Mouse (Mus musculus) mouse embryonic stem cell (cell line): Measurements from ENCODE around the gene Slc2a3.

Experiments used
- in situ Hi-C, 2 experiments: fragments of 300-500 bp; cut with MboI; formaldehyde crosslinking; loops; 1 replicate in 1 of 2; 3 replicates in 1 of 2; pipeline ENCODE4 v1.14.3; 2019 to 2020; ENCODE audit warnings: low sequenced_read_pairs in 2 of 2, low pct_unique_long_range_greater_than_20kb in 1 of 2, mixed read lengths in 1 of 2; ENCODE audit not compliant: unreplicated experiment in 1 of 2

Slc2a3 gene

DNA sequence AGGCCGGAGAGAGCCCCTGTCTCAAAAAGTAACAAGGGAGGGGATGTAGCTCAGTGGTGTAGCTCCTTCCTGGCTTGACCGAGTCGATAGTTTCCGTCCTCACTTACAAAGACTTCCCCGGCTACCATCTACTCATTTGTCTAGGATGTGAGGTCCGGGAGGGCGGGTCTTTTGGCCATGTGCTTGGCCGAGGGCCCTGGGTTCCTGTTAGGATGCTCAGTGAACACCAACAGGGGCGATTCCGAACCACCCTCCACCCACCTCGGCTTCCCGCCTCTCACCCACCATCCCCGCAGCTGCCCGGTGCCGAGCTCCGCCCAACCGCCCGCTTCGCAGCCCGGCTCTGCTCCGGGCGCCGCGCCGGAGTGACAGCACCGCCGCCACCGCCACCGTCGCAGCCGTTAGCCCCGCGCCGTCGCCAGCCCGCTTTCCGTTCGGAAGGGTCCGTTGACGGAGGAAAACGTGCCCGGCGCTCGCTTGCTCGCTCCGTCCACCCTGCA, at the start of gene Slc2a3:
TSS of gene Slc2a3 (minus strand) at position 340 of the 500 bp plus-strand sequence.
- in situ Hi-C loops: no loop called here

DNA sequence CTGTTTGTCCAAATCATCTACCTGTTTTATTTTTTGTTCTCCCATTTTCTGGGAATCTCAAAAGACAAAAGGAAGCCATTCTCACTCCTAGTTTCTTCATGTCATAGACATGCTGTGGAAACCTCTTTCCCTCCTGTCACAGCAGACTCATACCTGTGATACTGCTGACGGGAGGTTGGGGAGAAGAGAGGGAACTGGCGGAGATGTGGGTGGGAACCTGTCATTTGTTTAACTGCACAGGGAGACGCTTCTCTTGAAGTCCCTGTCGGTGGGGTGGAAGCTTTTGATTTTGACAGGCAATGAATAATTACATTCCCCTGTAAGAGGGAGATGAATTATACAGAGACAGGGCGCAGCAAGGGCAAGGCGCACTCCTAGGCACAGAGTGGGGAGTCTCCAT, 42.3 kb upstream of the Slc2a3 start:
- in situ Hi-C loops: no loop called here

DNA sequence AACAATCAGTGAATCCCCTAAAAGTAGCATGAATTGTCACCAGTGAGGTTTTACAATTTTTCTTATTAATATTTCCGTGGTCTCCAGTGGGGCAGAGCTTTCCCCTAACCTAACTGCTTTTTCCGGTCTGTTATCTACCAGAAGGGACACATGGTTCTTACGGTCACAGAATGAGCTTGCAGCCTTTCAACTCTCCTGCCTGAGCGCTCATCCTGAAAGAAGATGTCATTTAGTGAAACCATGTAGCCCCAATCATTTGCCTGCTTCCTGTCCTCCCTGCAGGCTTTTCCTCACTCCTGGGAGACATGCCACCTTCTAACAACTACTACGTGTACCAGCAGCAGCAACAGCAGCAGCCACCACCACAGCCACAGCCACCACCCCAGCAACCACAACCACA, 36.1 kb upstream of the Slc2a3 start:
- in situ Hi-C loops: no loop called here

DNA sequence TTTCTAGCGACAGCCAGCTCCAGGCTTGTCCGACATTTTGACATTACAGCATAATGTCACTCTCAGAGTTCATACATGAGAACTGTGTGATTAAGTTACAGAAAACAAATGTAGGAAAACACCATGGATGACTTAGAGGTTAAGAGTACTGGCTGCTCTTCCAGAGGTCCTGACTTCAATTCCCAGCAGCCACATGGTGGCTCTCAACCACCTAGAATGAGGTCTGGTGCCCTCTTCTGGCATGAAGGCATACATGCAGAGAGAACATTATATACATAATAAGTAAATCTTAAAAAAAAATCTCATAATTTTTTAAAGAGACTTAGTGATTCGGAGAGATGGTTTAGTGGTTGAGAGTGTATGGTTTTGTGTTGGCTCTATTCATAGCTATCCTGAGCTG, 35.5 kb upstream of the Slc2a3 start:
- in situ Hi-C loops: no loop called here

DNA sequence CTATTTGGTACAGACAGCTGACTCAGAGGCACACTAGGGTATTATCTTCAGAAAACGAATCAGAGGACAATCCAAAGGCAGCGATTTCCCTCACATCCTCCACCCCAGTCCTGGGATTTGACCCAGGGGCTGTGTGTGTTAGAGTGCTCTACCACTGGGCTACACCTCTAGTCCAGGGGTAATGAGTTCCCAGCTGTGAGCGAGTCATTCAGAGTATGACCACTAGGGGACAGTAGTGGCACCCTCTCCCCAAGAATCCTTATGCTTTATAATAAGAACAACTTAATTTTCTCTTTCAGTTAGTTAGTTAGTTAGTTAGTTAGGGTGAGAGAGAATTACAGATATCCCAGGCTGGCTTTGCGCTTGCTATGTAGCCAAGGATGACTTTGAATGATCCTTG, 32.9 kb upstream of the Slc2a3 start:
- in situ Hi-C loops: no loop called here

DNA sequence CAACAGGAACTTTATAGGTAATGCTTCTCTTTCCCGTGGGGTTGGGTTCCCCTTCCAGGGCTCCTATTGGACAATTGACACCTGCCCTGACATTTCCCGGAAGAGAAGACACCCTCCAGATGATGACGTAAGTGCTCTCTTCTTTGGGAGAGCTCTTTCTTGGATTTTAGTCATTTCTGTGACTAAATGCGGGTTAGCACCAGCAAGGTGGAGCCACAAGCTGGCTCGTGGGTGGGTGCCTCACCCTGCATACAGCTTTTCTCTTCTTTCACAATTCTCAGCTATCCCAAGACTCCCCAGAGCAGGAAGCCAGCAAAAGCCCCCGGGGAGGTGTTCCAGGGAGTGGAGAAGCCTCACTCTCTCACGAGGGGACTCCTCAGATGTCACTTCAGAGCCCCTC, 31.4 kb upstream of the Slc2a3 start:
- in situ Hi-C loops: no loop called here

DNA sequence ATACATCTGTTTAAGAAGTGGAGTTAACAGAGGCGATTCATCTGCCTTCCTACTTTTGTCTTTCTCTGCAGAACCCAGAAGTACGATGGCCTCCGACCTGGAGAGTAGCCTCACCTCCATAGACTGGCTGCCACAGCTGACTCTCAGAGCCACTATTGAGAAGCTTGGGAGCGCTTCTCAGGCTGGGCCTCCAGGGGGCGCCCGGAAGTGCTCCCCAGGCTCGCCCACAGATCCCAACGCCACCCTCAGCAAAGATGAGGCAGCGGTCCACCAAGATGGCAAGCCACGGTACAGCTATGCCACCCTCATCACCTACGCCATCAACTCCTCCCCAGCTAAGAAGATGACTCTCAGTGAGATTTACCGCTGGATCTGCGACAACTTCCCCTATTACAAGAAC, 26.6 kb upstream of the Slc2a3 start:
- in situ Hi-C loops: no loop called here

DNA sequence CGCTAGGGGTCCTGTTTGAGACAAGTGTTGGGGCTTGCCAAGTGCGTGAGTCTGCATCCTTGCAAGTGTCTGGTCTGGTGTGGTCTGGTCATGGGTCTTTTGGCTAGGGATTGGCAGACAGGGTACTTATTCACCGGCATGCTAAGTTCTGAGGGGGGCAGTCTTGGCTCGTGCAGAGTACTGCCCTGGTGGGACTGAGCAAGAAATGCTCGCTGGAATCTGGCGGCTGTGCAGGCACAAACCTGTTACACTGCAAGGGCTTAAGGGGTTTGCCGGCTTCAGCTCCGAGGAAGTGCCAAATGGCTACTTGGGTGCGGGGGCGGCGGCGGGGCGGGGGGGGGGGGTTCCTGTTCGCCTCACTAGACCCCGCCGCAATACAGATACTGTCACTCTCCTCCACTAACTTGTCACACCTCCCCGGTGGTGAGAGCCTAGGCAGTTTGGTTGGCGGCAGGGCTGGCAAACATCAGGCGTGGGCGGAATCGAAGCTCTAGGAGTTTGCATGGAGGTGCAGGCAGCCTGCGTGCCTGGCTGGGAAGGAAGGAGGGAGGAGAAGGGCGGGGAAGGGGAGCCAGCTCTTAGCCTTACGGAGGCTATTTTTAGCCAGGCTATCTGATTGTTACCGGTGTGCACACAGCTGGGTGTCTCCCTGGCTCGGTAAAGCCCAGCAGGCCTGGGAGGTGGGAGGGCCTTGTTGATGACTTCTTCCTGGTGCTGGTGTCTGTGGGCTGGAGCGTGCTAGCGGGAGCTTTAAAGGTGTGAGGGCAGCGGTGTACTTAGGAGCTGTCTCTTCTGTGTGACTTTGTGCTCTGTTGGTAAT, 24.7 kb upstream of the Slc2a3 start:
- in situ Hi-C loops: no loop called here

DNA sequence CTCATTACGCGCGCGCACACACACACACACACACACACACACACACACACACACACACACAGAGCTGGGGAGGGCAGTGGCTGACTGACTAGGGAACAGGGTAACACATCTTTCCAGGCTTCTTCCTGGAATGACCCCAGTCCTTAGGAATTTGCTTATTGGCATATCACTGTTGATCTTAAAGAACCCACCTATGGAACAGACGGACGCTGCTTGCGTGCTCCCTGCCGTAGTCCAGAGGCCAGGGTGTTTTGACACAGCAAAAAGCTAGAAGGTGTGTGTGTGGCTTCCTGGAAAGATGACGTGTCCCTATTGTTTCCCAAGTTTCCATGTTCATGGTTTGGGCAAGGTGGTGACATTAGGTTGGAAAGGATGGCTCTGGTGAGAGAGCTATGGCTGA, 23.7 kb upstream of the Slc2a3 start:
- in situ Hi-C loops: no loop called here

DNA sequence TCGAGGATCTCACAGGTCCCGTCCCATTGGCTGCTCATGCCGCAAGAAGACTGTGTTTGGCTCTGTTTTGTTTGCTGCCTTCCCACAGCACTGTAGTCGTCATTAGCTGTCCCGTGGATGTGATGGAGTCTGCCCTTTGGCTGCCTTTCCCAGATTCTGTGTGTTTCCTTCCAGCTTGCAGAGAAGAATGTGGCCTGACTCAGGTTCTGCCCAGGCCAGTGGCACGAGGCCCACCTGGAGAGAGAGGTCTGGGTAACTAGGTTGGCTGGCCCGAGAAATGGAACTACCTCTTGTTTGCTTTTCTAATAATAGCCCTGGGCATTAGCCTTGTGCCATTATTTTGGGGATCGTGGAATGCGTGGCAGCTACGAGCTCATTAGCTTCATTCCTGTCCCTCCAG, 22.6 kb upstream of the Slc2a3 start:
- in situ Hi-C loops: no loop called here

DNA sequence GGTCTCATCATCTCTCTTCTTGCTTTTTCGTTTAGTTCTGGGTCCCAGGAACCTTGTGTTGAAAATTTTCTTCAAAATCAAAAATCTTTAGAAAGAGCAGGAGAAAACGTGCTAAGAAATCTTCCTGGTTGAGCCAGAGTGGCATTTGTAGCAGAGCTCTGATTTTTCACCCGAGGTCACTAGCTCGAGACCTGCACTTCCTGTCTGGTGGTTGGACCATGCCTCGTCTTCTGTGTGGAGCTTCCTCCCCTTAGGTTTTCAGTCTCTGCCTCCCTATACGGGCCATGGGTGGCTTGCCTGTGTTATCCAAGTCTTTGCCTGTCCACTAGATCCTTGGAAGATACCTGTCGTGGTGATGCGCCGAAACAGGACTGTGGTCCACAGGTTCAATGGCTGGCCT, 20.4 kb upstream of the Slc2a3 start:
- in situ Hi-C loops: no loop called here

DNA sequence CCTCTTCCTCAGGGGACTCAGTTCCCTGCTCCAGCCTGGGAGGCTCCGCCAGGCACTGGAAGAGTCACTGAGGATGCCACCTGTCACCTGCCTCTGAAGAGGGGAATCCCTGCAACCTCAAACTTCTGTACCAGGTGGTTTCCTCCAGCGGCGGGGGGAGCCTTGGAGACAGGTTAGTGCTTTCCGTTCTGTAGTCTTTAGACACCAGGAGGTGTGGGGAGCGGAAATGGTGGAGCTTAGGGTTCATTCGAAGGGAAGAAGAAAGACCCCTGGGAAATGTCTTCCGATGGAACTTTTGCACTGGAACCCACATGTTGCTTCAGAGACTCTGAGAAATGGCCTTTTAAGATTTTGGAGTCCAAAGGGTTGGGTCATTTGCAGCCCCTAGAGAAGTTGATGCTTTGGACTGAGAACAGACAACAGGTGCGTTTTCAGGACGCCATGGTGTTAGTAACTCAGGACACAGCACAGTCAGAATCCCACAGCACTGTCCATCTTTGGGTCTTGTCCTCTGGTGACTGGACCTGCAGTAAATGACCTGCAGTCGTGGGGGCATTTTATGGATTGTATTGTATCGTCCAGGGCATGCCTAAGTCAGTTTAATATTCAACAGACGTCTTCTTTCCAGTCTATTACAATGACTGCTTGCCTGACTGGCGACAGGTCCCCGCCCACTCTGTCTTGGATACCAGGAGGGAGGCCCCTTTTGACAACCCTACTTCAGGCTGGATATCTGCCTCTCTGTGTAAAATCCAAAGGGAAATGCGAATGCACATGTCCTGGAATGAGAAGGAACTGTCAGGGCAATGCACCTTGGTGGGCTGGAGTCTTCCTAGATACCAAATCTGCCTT, 19.6 kb upstream of the Slc2a3 start:
- in situ Hi-C loops: no loop called here

DNA sequence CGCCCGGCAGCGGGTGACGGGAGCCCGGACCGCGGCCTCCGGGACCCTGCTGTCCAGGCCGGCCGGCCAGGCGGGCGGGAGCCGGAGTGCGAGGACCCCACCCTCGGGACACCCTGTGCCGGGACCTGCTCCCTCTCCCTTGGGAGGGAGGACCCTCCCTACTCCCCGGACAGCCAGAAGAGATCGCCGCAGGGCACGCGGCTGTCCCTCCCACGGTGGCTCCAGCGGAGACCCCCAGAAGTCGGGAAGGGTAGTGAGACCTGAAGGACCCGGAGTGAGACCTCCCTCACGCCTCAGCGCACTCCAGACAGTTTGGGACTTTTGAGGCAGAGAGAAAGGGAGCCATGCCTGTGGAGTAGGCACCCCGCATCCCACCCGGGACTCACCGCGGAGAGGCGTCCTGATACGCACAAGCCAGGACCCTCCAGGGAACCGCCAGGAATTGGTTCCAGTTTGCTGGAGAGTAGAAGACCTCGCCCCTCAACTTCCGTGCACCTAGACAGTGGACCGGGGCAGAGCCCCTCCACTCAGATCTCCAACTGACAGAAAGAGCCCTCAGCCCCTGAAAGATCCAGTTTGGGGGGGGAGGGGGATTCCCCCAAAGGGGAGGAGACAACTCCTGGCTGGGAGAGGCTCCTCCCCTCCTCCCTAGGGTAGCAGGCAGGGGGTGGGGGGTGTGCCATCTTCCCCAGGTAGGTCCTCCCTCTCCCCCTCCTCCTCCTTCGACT, 18.8 kb upstream of the Slc2a3 start:
- in situ Hi-C loops: no loop called here

DNA sequence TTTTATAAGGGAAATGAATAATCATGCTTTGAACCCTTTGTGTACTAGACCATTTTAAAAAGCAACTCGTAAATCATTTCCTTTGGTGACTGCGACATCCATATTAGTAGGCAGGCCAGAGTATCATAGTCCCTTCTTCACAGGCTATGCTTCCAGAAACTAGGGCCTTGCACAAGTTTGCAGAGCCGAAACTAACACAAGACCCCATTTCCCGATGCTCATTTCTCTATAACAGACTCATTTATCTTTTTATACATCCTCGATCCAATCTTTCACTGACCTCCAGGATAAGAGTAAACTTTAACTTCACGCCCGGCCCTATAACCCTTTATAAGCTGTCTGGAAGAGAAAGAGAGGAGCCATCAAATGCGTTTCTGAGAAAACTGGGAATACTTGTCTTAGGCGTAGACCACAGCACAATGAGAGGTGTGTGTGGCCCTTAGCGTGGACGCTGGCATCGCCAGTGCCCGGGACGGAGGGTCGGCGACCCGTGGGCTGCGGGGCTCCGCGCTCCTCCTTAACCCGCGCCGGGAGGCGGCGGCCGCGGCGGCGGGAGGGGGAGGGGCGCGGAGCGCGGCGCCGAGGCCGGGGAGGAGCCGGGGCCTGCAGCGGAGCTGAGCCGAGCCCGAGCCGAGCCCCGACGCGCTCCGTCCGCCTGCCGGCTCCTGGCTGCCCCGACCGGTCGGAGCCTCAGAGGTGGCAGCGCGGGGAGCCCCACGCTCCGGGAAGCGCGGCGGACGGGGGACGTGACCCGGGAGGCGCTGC, 18.0 kb upstream of the Slc2a3 start, which contains the start of gene Foxj2:
TSS of gene Foxj2 (plus strand) at position 609 of the 765 bp plus-strand sequence.
- in situ Hi-C loops: no loop called here

DNA sequence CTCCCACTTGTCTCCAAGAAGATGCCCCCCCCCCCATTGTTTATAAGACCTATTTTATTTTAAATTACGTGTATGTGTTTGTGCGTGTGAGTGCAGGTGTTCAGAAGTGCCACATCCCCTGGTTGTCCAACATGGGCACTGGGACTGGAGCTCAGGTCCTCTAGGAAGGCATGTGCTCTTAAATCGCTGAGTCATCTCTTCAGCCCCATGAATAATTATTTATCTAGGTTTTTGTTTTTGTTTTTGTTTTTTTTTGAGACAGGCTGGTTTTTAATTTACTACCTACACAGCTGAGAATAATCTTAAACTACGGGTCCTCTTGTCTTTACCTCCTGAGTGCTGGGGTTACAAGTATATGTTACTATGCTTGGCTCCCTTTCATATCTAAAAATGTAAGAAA, 12.2 kb upstream of the Slc2a3 start:
- in situ Hi-C loops: no loop called here

DNA sequence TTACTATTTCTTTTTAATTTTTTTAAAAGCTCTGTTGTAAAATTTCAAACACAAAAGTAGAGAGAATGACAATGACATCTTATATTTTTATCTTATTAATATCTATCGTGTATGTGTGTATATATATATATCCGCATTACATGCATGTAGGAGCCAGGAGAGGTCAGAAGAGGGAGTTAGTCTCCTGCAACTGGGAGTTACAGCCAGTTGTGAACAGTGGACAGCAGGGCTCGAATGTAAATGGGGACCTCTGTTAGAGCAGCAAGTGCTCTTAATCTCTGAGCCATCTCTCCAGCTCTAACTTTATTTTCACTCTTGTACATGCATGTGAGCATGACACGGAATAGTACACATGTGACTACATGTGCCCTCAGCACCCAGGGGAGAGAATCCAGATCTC, 11.3 kb upstream of the Slc2a3 start:
- in situ Hi-C loops: no loop called here

DNA sequence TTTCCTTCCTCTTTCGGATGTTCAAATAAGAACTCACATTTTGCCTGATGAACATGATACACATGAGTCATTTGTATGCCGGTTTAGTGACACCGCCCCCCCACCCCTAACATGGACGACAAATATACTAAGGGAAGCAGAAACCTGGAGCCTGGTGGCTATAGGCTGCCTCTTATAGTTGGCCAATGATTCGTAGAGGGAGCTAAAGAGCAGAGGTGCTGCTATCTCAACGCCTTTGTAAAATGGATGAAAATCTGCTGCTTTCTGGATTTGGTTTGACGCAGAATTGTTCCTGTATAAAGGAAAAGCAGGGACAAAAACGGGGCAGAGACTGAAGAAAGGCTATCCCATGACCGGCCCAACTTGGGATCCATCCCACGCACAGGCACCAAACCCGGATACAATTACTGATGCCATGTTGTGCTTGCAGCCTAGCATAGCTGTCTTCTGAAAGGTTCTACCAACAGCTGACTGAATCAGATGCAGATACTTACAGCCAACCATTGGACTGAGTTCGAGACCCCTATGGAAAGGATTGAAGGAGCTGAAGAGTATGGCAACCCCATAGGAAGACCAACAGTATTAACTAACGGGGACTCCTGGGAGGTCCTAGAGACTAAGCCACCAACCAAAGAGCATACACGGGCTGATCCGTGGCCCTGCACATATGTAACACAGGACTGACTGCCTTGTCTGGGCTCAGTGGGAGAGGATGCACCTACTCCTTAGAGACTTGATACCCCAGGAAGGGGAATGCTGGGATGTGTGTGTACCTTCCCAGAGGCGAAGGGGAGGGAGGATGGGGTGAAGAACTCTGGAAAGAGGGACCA, 10.5 kb upstream of the Slc2a3 start:
- in situ Hi-C loops: no loop called here

DNA sequence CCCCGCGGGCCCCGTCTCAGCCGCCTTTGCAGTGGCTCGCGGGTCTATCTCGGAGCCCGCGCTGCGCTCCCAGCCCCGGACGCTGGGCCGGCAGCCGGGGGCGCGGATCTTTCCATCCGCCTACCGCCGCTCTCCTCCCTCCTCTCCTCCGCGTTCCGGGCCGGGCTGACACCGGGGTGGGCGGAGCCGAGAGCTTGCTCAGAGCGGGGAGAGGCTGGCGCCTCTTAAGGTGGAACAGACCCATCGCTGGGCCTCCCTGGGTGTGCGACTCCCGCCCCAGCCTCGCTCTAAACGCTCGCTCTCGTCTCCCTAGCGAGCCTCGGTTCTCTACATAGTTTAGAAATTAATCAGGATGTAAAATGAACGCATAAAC, 9.8 kb upstream of the Slc2a3 start:
- in situ Hi-C loops: no loop called here
